In genomic region chr4:88300832-88301621, GRCm38 (mm10) we compare ENCODE assay signal across 23 mouse cellular contexts.
DNase-seq lines count a peak whose midpoint lies in the region; ATAC-seq and TF ChIP-seq lines count a peak whose summit lies in the region.
"Had no signal": no experiment of that assay in that cellular context is flagged by ENCODE, and none has a peak within 500 bp of the region (broad histone marks: within the 10 kb centered on the region; RNA-seq: fewer than 3 reads in every experiment).

No protein-coding gene starts in this region.

- H3K27me3 ChIP-seq in hindbrain, embryonic 13.5 days = no peaks in the 10 kb centered on the region
- no peaks in the 10 kb centered on the region for H3K27me3 ChIP-seq in hindbrain, postnatal 0 days (ENCODE audit: insufficient read depth, low read length)
- H3K27me3 ChIP-seq: CH12.LX; heart, embryonic 15.5 days; neural tube, embryonic 13.5 days had no signal

- no peak overlapping the region for H3K4me3 ChIP-seq in hindbrain, embryonic 13.5 days
- H3K4me3 ChIP-seq in hindbrain, postnatal 0 days (ENCODE audit: low read length) = no peak overlapping the region
- H3K4me3 ChIP-seq: erythroblast, embryonic 14.5 days; heart, embryonic 15.5 days; layer of hippocampus, adult 2 months; neural tube, embryonic 13.5 days had no signal

- ATAC-seq in hindbrain, embryonic 13.5 days (ENCODE audit: low FRiP score) = 0 out of 2 replicates have a peak, but pooled peaks have one; percentile 32
- no peak for ATAC-seq in hindbrain, postnatal 0 days

- H3K4me1 ChIP-seq in hindbrain, embryonic 13.5 days (replicated peaks) = peaks cover 6% of the 10 kb centered on the region
- H3K4me1 ChIP-seq in hindbrain, postnatal 0 days (ENCODE audit: insufficient read depth, low read length) = no peaks in the 10 kb centered on the region
- H3K4me1 ChIP-seq: heart, embryonic 15.5 days had no signal

- DNase-seq in adrenal gland, adult (ENCODE audit: inconsistent age in 2 of 2, low spot score in 1 of 2) = peak; percentile 18 to 59
- no peak for DNase-seq in adrenal gland, postnatal 10 days
- no peak for DNase-seq in hindbrain, postnatal 0 days (ENCODE audit: low spot score)
- DNase-seq in thymus, postnatal 0 days (ENCODE audit: low spot score) = peak; percentile 19
- no peak for DNase-seq in thymus, postnatal 14 days
- DNase-seq in naive thymus-derived CD4-positive, alpha-beta T cell, adult 2 months (ENCODE audit: low read depth) = peak; percentile 6
- DNase-seq in cerebellum, postnatal 10 days = no peak
- DNase-seq: cerebellum, adult 9-11 months; embryo, embryonic 11 days; gastrocnemius, postnatal 14 days; heart, adult 18-20 months; kidney, adult 18-20 months; kidney, postnatal 14 days; layer of hippocampus, postnatal 36 days; liver; lung, postnatal 14 days; right cerebral cortex, adult 18-20 months had no signal

- 83% methylated on average over 6 of the region's 6 CpGs for WGBS in hindbrain, embryonic 13.5 days
- WGBS in hindbrain, postnatal 0 days = 78% methylated on average over 6 of the region's 6 CpGs

- no peaks in the 10 kb centered on the region for H3K36me3 ChIP-seq in hindbrain, embryonic 13.5 days
- no peaks in the 10 kb centered on the region for H3K36me3 ChIP-seq in hindbrain, postnatal 0 days (ENCODE audit: insufficient read depth, low read length)
- H3K36me3 ChIP-seq: heart, embryonic 15.5 days; neural tube, embryonic 13.5 days had no signal

- no peaks in the 10 kb centered on the region for H3K9me3 ChIP-seq in hindbrain, embryonic 13.5 days
- no peaks in the 10 kb centered on the region for H3K9me3 ChIP-seq in hindbrain, postnatal 0 days (ENCODE audit: low read length)
- H3K9me3 ChIP-seq: heart, embryonic 15.5 days; neural tube, embryonic 13.5 days had no signal

- no peak overlapping the region for H3K27ac ChIP-seq in hindbrain, embryonic 13.5 days
- no peak overlapping the region for H3K27ac ChIP-seq in hindbrain, postnatal 0 days
- H3K27ac ChIP-seq: heart, embryonic 15.5 days; neural tube, embryonic 13.5 days had no signal

- no peak for TF ChIP-seq CTCF in hindbrain, postnatal 0 days (IDR thresholded peaks at IDR 0.05; ENCODE audit: low read depth)

- no peak overlapping the region for H3K4me2 ChIP-seq in hindbrain, embryonic 13.5 days
- H3K4me2 ChIP-seq in hindbrain, postnatal 0 days (ENCODE audit: low read depth, low read length) = no peak overlapping the region
- H3K4me2 ChIP-seq: heart, embryonic 15.5 days; neural tube, embryonic 13.5 days had no signal

- no peak overlapping the region for H3K9ac ChIP-seq in hindbrain, embryonic 13.5 days
- H3K9ac ChIP-seq in hindbrain, postnatal 0 days (replicated peaks; ENCODE audit: low read length) = no peak overlapping the region
- H3K9ac ChIP-seq: heart, embryonic 15.5 days; neural tube, embryonic 13.5 days had no signal

Comparison
In these comparisons a context has a peak if more than half of its experiments do, and no peak if none do; other contexts are left out.
1. DNase-seq: peak in adrenal gland, adult (2 of 2), thymus, postnatal 0 days (single experiment) and naive thymus-derived CD4-positive, alpha-beta T cell, adult 2 months (single experiment); none in adrenal gland, postnatal 10 days (single experiment), hindbrain, postnatal 0 days (single experiment), thymus, postnatal 14 days (single experiment) and cerebellum, postnatal 10 days (0 of 2).